Mouse (Mus musculus) kidney, adult 9 months (tissue): Measurements from ENCODE around the gene Hcrtr2.

Experiments used
- DNase-seq: peaks from one replicate; pipeline ENCODE4 v3.0.0; 2022

Hcrtr2 gene

GRCm38 (mm10) chr9:76234899-76235298, 88.8 kb downstream of the Hcrtr2 start:
- no peak for DNase-seq

DNA sequence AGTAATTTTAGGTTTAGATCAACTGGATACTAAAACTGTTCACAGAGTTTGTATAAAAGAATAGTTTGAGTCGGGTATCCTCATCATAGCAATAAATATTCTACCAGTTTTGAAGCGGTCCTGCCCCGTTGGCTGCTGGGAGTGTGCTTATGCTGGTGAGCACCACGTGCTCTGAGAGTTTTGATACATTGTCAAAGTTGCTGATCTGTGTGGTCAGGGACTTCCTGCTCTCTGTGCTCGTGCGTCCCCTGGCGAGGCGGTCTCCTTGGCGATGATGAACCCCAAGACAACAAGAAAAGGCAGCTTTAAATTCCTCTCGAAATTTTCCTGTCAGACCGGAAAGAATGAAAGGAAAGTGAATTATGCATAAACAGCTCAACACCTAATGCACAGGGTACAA, 93.3 kb downstream of the Hcrtr2 start:
- DNase-seq, result no peak

DNA sequence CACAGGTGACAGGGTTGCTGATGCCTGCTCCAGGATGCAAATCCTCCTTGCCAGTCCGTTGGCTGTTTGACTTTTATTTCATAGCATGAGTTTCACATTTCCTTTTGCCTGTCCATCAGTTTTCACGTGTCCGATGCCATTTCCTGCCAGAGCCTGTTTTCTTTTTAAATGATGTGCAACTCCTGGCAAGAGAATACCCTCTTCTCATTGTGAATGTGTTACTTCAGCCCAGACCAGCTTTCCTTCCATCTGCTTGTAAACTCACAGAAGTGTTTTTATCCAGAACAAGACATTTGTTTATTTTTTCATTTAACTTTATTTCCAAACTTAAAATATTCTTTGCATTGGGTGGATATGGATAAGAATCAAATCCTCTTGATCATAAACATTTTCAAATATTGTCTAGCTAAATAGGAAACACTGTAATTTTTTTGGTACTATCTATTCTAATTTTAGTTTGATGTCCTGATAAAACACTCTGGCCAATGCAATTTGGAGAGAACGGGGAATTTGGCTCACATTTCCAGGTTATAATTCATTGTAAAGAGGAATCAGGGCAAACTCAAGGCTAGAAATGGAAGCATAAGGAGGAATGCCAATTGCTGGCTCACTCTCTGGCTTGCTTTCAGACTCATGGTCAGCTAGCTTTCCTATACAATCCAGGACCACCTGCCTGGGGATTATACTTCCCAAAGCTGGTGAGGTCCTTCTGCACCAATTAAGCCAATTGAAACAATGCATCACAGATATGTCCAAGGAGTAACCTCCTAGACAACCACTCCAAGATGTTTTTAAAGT, 106.3 kb downstream of the Hcrtr2 start:
- no peak for DNase-seq

GRCm38 (mm10) chr9:76214678-76215077, 109.0 kb downstream of the Hcrtr2 start:
- DNase-seq, result no peak

GRCm38 (mm10) chr9:76213557-76213956, 110.1 kb downstream of the Hcrtr2 start, which contains the start of gene Gfral:
Gene Gfral, minus strand, starts transcription at chr9:76213657.
- DNase-seq, result no peak

GRCm38 (mm10) chr9:76196917-76197316, 126.7 kb downstream of the Hcrtr2 start:
- DNase-seq, result no peak

DNA sequence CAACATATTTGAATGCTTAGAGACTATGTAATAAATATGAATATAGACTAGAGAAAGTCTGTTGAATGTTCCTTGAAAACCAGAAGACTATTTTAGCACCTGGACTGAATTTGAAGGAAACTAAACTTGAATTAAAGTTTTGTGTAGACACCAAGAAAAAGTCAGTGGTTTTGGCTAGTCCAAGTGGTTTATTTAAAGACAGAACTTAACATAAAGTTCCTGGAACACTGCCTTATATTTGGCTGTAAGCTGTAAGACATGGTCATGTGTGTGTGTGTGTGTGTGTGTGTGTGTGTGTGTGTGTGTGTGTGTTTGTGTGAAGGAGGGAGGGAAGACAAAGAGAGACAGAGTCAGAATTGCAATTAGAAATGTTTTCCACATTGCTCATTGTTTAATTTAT, 144.4 kb downstream of the Hcrtr2 start:
- no peak for DNase-seq
